Mouse (Mus musculus): ENCODE results near the gene Sc5d. TPM values are rescaled to one million over a fixed set of nuclear protein-coding genes. Genes with fewer than 3 reads are reported as not detected.

Gene Sc5d
- total and polyA plus RNA-seq, 2 experiments from 2014 or later, result 20.4 to 40.3 TPM

GRCm38 (mm10) chr9:42272690-42273089 is 8.6 kb upstream of the Sc5d start:
- 56% methylated on average over 4 of the region's 4 CpGs for WGBS
- Histone ChIP-seq H3K4me2 (ENCODE audit: low read depth, low read length) (no peak overlapping the region), H3K9ac (replicated peaks; ENCODE audit: low read depth, low read length) (no peak overlapping the region), H3K4me3 (ENCODE audit: low read depth, low read length) (no peak overlapping the region), H3K9me3 (replicated peaks; ENCODE audit: control insufficient read depth, low read length) (no peaks in the 10 kb centered on the region), H3K27me3 (ENCODE audit: control insufficient read depth, insufficient read depth, low read length) (no peaks in the 10 kb centered on the region), H3K27ac (ENCODE audit: low read depth) (no peak overlapping the region), H3K4me1 (ENCODE audit: control insufficient read depth, insufficient read depth) (no peaks in the 10 kb centered on the region), H3K36me3 (replicated peaks; ENCODE audit: control insufficient read depth, insufficient read depth, low read length) (no peaks in the 10 kb centered on the region)
- no peak for DNase-seq (ENCODE audit: low spot score)
- no peak for ATAC-seq (ENCODE audit: insufficient read depth, low read depth)
- no peak for TF ChIP-seq CTCF (IDR thresholded peaks at IDR 0.05; ENCODE audit: low read depth)
- no peak for TF ChIP-seq EP300 (IDR thresholded peaks at IDR 0.05; ENCODE audit: low read depth)

GRCm38 (mm10) chr9:42271456-42271855 is 7.4 kb upstream of the Sc5d start:
- no peak overlapping the region for H3K9ac ChIP-seq (replicated peaks; ENCODE audit: low read depth, low read length)
- H3K4me2 ChIP-seq (ENCODE audit: low read depth, low read length), result no peak overlapping the region
- WGBS, result 69% methylated on average over 5 of the region's 5 CpGs
- H3K36me3 ChIP-seq (replicated peaks; ENCODE audit: control insufficient read depth, insufficient read depth, low read length), result no peaks in the 10 kb centered on the region
- H3K27me3 ChIP-seq (ENCODE audit: control insufficient read depth, insufficient read depth, low read length), result no peaks in the 10 kb centered on the region
- DNase-seq (ENCODE audit: low spot score), result no peak
- no peak overlapping the region for H3K4me3 ChIP-seq (ENCODE audit: low read depth, low read length)
- ATAC-seq (ENCODE audit: insufficient read depth, low read depth), result no peak
- no peaks in the 10 kb centered on the region for H3K4me1 ChIP-seq (ENCODE audit: control insufficient read depth, insufficient read depth)
- no peaks in the 10 kb centered on the region for H3K9me3 ChIP-seq (replicated peaks; ENCODE audit: control insufficient read depth, low read length)
- TF ChIP-seq CTCF (IDR thresholded peaks at IDR 0.05; ENCODE audit: low read depth), result no peak
- no peak overlapping the region for H3K27ac ChIP-seq (ENCODE audit: low read depth)

- 87% methylated on average over 3 of the region's 3 CpGs for WGBS
- Histone ChIP-seq H3K4me3 (ENCODE audit: low read depth, low read length) (no peak overlapping the region), H3K4me2 (ENCODE audit: low read depth, low read length) (no peak overlapping the region), H3K27me3 (ENCODE audit: control insufficient read depth, insufficient read depth, low read length) (no peaks in the 10 kb centered on the region), H3K4me1 (ENCODE audit: control insufficient read depth, insufficient read depth) (no peaks in the 10 kb centered on the region), H3K27ac (ENCODE audit: low read depth) (no peak overlapping the region), H3K9ac (replicated peaks; ENCODE audit: low read depth, low read length) (no peak overlapping the region), H3K36me3 (replicated peaks; ENCODE audit: control insufficient read depth, insufficient read depth, low read length) (no peaks in the 10 kb centered on the region), H3K9me3 (replicated peaks; ENCODE audit: control insufficient read depth, low read length) (no peaks in the 10 kb centered on the region)
- TF ChIP-seq CTCF (IDR thresholded peaks at IDR 0.05; ENCODE audit: low read depth), result no peak
- no peak for TF ChIP-seq EP300 (IDR thresholded peaks at IDR 0.05; ENCODE audit: low read depth)
- DNase-seq (ENCODE audit: low spot score) (no peak), ATAC-seq (ENCODE audit: insufficient read depth, low read depth) (no peak)
Observed at GRCm38 (mm10) chr9:42270617-42271016, 6.6 kb upstream of the Sc5d start.

- Histone ChIP-seq H3K36me3 (replicated peaks; ENCODE audit: control insufficient read depth, insufficient read depth, low read length) (no peaks in the 10 kb centered on the region), H3K9me3 (replicated peaks; ENCODE audit: control insufficient read depth, low read length) (no peaks in the 10 kb centered on the region), H3K9ac (replicated peaks; ENCODE audit: low read depth, low read length) (no peak overlapping the region), H3K4me2 (ENCODE audit: low read depth, low read length) (no peak overlapping the region), H3K4me1 (ENCODE audit: control insufficient read depth, insufficient read depth) (no peaks in the 10 kb centered on the region), H3K4me3 (ENCODE audit: low read depth, low read length) (no peak overlapping the region), H3K27me3 (ENCODE audit: control insufficient read depth, insufficient read depth, low read length) (no peaks in the 10 kb centered on the region), H3K27ac (ENCODE audit: low read depth) (no peak overlapping the region)
- DNase-seq (ENCODE audit: low spot score) (no peak), ATAC-seq (ENCODE audit: insufficient read depth, low read depth) (no peak)
- TF ChIP-seq CTCF (IDR thresholded peaks at IDR 0.05; ENCODE audit: low read depth), result no peak
- TF ChIP-seq EP300 (IDR thresholded peaks at IDR 0.05; ENCODE audit: low read depth), result no peak
- WGBS, result 78% methylated on average over 5 of the region's 5 CpGs
Observed at GRCm38 (mm10) chr9:42270081-42270480, 6.0 kb upstream of the Sc5d start.

- no peak for DNase-seq (ENCODE audit: low spot score)
- no peaks in the 10 kb centered on the region for H3K27me3 ChIP-seq (ENCODE audit: control insufficient read depth, insufficient read depth, low read length)
- 75% methylated on average over 5 of the region's 5 CpGs for WGBS
Observed at GRCm38 (mm10) chr9:42268371-42268770, 4.3 kb upstream of the Sc5d start.

GRCm38 (mm10) chr9:42265309-42265708 is 1.3 kb upstream of the Sc5d start:
- H3K27ac ChIP-seq (ENCODE audit: low read depth), result no peak overlapping the region
- 91% methylated on average over 4 of the region's 4 CpGs for WGBS
- no peak overlapping the region for H3K4me2 ChIP-seq (ENCODE audit: low read depth, low read length)
- no peaks in the 10 kb centered on the region for H3K4me1 ChIP-seq (ENCODE audit: control insufficient read depth, insufficient read depth)
- H3K9me3 ChIP-seq (replicated peaks; ENCODE audit: control insufficient read depth, low read length), result no peaks in the 10 kb centered on the region
- no peak for DNase-seq (ENCODE audit: low spot score)
- no peaks in the 10 kb centered on the region for H3K36me3 ChIP-seq (replicated peaks; ENCODE audit: control insufficient read depth, insufficient read depth, low read length)
- no peak for TF ChIP-seq EP300 (IDR thresholded peaks at IDR 0.05; ENCODE audit: low read depth)
- no peak for TF ChIP-seq CTCF (IDR thresholded peaks at IDR 0.05; ENCODE audit: low read depth)
- H3K4me3 ChIP-seq (ENCODE audit: low read depth, low read length), result no peak overlapping the region
- H3K27me3 ChIP-seq (ENCODE audit: control insufficient read depth, insufficient read depth, low read length), result no peaks in the 10 kb centered on the region
- H3K9ac ChIP-seq (replicated peaks; ENCODE audit: low read depth, low read length), result no peak overlapping the region
- no peak for ATAC-seq (ENCODE audit: insufficient read depth, low read depth)

More at GRCm38 (mm10) chr9:42268371-42268770, 4.3 kb upstream of the Sc5d start:
- ATAC-seq (ENCODE audit: insufficient read depth, low read depth), result no peak
- no peaks in the 10 kb centered on the region for H3K9me3 ChIP-seq (replicated peaks; ENCODE audit: control insufficient read depth, low read length)
- no peak overlapping the region for H3K9ac ChIP-seq (replicated peaks; ENCODE audit: low read depth, low read length)
- H3K4me2 ChIP-seq (ENCODE audit: low read depth, low read length), result no peak overlapping the region
- no peaks in the 10 kb centered on the region for H3K36me3 ChIP-seq (replicated peaks; ENCODE audit: control insufficient read depth, insufficient read depth, low read length)
- no peak overlapping the region for H3K27ac ChIP-seq (ENCODE audit: low read depth)
- no peak for TF ChIP-seq CTCF (IDR thresholded peaks at IDR 0.05; ENCODE audit: low read depth)
- TF ChIP-seq EP300 (IDR thresholded peaks at IDR 0.05; ENCODE audit: low read depth), result no peak
- no peaks in the 10 kb centered on the region for H3K4me1 ChIP-seq (ENCODE audit: control insufficient read depth, insufficient read depth)
- no peak overlapping the region for H3K4me3 ChIP-seq (ENCODE audit: low read depth, low read length)

Measured in heart, postnatal 0 days (tissue).